In the genomic region with DNA sequence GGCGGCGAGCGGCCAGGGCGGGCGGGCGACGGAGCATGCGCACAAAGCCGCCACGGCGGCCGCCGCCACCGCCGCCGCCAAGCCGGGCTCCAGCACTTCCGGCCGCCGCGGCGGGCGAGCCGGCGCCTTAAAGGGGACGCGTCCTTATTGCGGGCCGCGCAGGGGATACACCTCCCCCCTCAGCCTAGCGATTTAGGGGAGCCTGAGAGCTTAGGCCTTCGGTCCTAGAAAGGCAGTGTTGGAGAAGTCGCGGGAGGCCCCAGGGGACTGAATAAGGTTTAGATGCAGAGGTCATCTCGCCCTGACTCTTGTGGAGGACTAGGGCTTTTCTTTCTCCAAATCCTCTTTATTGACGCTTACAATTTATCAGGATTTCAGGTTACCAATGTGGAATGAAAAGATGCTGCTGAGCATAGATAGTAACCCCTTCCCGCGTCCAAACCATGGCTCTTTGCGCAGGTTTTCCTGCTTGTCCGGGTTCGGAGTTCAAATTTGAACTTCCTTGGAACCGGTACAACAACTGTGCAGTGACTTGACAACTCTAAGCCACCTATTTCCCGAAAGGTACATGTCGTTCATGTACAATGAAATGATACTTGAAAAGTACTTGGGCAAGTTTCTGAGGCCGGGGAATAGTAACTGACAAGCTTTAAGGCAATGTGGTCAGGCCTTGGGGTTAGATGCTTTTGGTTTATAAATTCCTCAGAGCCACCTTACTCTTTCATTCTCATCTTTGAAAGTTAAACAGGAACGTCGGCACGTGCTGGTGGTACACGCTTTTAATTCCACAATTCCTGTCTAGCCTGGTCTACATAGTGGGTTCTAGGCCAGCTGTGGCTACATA, we compare ENCODE assay signal across 8 mouse cellular contexts. TPM values are rescaled to one million over a fixed set of nuclear protein-coding genes. Genes with fewer than 3 reads are reported as not detected.
DNase-seq lines count a peak whose midpoint lies in the region; ATAC-seq and TF ChIP-seq lines count a peak whose summit lies in the region.

TSS of gene Gmeb1 (minus strand) at position 89 of the 844 bp plus-strand sequence.

- H3K4me1 ChIP-seq in bone marrow, adult 2 months (ENCODE audit: control insufficient read depth, insufficient read depth, low read length) = peaks cover 1% of the 10 kb centered on the region; the same call in 1 of the 2 replicates
- peaks cover 18% of the 10 kb centered on the region for H3K4me1 ChIP-seq in heart, embryonic 11.5 days (ENCODE audit: control insufficient read depth, insufficient read depth, low read length)
- H3K4me1 ChIP-seq in kidney, embryonic 15.5 days = peaks cover 26% of the 10 kb centered on the region
- H3K4me1 ChIP-seq in liver, embryonic 11.5 days (replicated peaks; ENCODE audit: control insufficient read depth, insufficient read depth, low read length) = peaks cover 12% of the 10 kb centered on the region

- peak within 1 kb of the TSS; percentile 88 for H3K4me3 ChIP-seq in bone marrow, adult 2 months (replicated peaks; ENCODE audit: control insufficient read depth, low read depth, low read length)
- H3K4me3 ChIP-seq in heart, embryonic 11.5 days (ENCODE audit: low read depth, low read length) = peak within 1 kb of the TSS; percentile 93
- H3K4me3 ChIP-seq in kidney, embryonic 15.5 days (replicated peaks) = peak within 1 kb of the TSS; percentile 83
- peak within 1 kb of the TSS; percentile 86 for H3K4me3 ChIP-seq in liver, embryonic 11.5 days (ENCODE audit: low read depth, low read length)

- no peaks in the 10 kb centered on the region for H3K27me3 ChIP-seq in heart, embryonic 11.5 days (ENCODE audit: control insufficient read depth, insufficient read depth, low read length)
- no peaks in the 10 kb centered on the region for H3K27me3 ChIP-seq in kidney, embryonic 15.5 days
- no peaks in the 10 kb centered on the region for H3K27me3 ChIP-seq in liver, embryonic 11.5 days (replicated peaks; ENCODE audit: control insufficient read depth, insufficient read depth, low read length)
- no peaks in the 10 kb centered on the region; the same call in 1 of the 2 replicates for H3K27me3 ChIP-seq in splenic B cell, adult 2 months (ENCODE audit: control insufficient read depth, insufficient read depth, low read length, poor library complexity, severe bottlenecking)

- H3K27ac ChIP-seq in bone marrow, adult 2 months (ENCODE audit: control insufficient read depth, insufficient read depth, low read depth, low read length, poor library complexity) = peak within 1 kb of the TSS; percentile 94
- H3K27ac ChIP-seq in heart, embryonic 11.5 days (ENCODE audit: low read depth, low read length) = peak within 1 kb of the TSS; percentile 97
- H3K27ac ChIP-seq in kidney, embryonic 15.5 days = peak within 1 kb of the TSS; percentile 95
- peak within 1 kb of the TSS; percentile 96 for H3K27ac ChIP-seq in liver, embryonic 11.5 days (ENCODE audit: low read depth, low read length)

- H3K9ac ChIP-seq in heart, embryonic 11.5 days (ENCODE audit: low read depth, low read length) = peak within 1 kb of the TSS; percentile 98
- peak within 1 kb of the TSS; percentile 88 for H3K9ac ChIP-seq in kidney, embryonic 15.5 days
- peak within 1 kb of the TSS; percentile 93 for H3K9ac ChIP-seq in liver, embryonic 11.5 days (ENCODE audit: low read depth, low read length)

- peak within 1 kb of the TSS; percentile 91 for H3K4me2 ChIP-seq in heart, embryonic 11.5 days
- peak within 1 kb of the TSS; percentile 85 for H3K4me2 ChIP-seq in kidney, embryonic 15.5 days
- H3K4me2 ChIP-seq in liver, embryonic 11.5 days = peak within 1 kb of the TSS; percentile 86

- ATAC-seq in erythroblast, adult 5-6 weeks (replicated peaks; ENCODE audit: low FRiP score, poor library complexity, severe bottlenecking) = peak; percentile 77
- peak; percentile 73 for ATAC-seq in heart, embryonic 11.5 days (replicated peaks; ENCODE audit: insufficient number of reproducible peaks, low FRiP score, low TSS enrichment)
- peak; percentile 88 for ATAC-seq in kidney, embryonic 15.5 days (replicated peaks; ENCODE audit: low FRiP score)
- ATAC-seq in liver, embryonic 11.5 days (replicated peaks; ENCODE audit: low FRiP score) = peak; percentile 85

- DNase-seq in A20 (ENCODE audit: low read depth, low spot score) = peak; percentile 89
- DNase-seq in liver, embryonic 11.5 days (ENCODE audit: low spot score) = peak; percentile 76
- peak; percentile 78 for DNase-seq in naive thymus-derived CD4-positive, alpha-beta T cell, adult 2 months (ENCODE audit: low read depth)
- DNase-seq in splenic B cell, adult 2 months (ENCODE audit: low read depth, low spot score) = peak; percentile 84

- H3K9me3 ChIP-seq in heart, embryonic 11.5 days (replicated peaks; ENCODE audit: control insufficient read depth, low read length) = no peaks in the 10 kb centered on the region
- H3K9me3 ChIP-seq in kidney, embryonic 15.5 days (replicated peaks) = no peaks in the 10 kb centered on the region
- no peaks in the 10 kb centered on the region for H3K9me3 ChIP-seq in liver, embryonic 11.5 days (ENCODE audit: control insufficient read depth, low read length)

- TF ChIP-seq POLR2A in bone marrow, adult 2 months (IDR thresholded peaks at IDR 0.05; ENCODE audit: borderline replicate concordance, control insufficient read depth, low read depth, low read length) = peak; percentile 79; the same call in 1 of the 2 replicates

- H3K36me3 ChIP-seq in heart, embryonic 11.5 days (ENCODE audit: control insufficient read depth, insufficient read depth, low read length) = no peaks in the 10 kb centered on the region
- no peaks in the 10 kb centered on the region for H3K36me3 ChIP-seq in kidney, embryonic 15.5 days
- no peaks in the 10 kb centered on the region for H3K36me3 ChIP-seq in liver, embryonic 11.5 days (ENCODE audit: control insufficient read depth, insufficient read depth, low read length)
- H3K36me3 ChIP-seq in splenic B cell, adult 2 months (ENCODE audit: control insufficient read depth, insufficient read depth, low read length, poor library complexity, severe bottlenecking) = no peaks in the 10 kb centered on the region

- WGBS in bone marrow, adult 2 months = 5% methylated on average over 45 of the region's 49 CpGs
- WGBS in heart, embryonic 11.5 days (ENCODE audit: insufficient replicate concordance) = 15% methylated on average over 37 of the region's 49 CpGs
- WGBS in kidney, embryonic 15.5 days = 14% methylated on average over 40 of the region's 49 CpGs
- 15% methylated on average over 35 of the region's 49 CpGs for WGBS in liver, embryonic 11.5 days

- TF ChIP-seq CTCF in bone marrow, adult 2 months (IDR thresholded peaks at IDR 0.05; ENCODE audit: control insufficient read depth, insufficient read depth, low read length) = no peak

RNA-seq across cellular contexts. Expression of gene Gmeb1, which starts in this region (rescaled TPM):
- polyA plus RNA-seq in bone marrow, adult 2 months (2011; ENCODE audit: insufficient read depth, insufficient read length, low replicate concordance, missing spikeins) = 10.9 and 19.6 TPM in 2 replicates
- 7.5 and 12.5 TPM in 2 replicates for total RNA-seq in erythroblast, adult 5-6 weeks (2015; ENCODE audit: low replicate concordance)
- 10.3 and 12.5 TPM in 2 replicates for total RNA-seq in erythroblast, adult 5-6 weeks (2017; ENCODE audit: low replicate concordance)
- 28.1 and 28.3 TPM in 2 replicates for polyA plus RNA-seq in heart, embryonic 11.5 days (2014; fragmentation: Nextera tagmentation; extraction: Ambion mirVana)
- 40.0 and 40.1 TPM in 2 replicates for polyA plus RNA-seq in kidney, embryonic 15.5 days (2015; fragmentation: Nextera tagmentation; extraction: Ambion mirVana)
- polyA plus RNA-seq in liver, embryonic 11.5 days (2014; fragmentation: Nextera tagmentation; extraction: Ambion mirVana) = 25.4 and 26.8 TPM in 2 replicates

Comparison
In these comparisons a context has a peak if more than half of its experiments do, and no peak if none do; other contexts are left out.
1. Peak in every context shown above with its lines: DNase-seq, ATAC-seq, H3K4me3 ChIP-seq and H3K27ac ChIP-seq.